Mouse (Mus musculus) adrenal gland, postnatal 14 days (tissue): Measurements from ENCODE around the gene Pp2d1. TPM values are rescaled to one million over a fixed set of nuclear protein-coding genes. Genes with fewer than 3 reads are reported as not detected.

ENCODE experiments used
- DNase-seq: peaks from one replicate; pipeline ENCODE4 v3.0.0; 2021; ENCODE audit warnings: mixed read lengths
- total RNA-seq: library from RNA; stranded (reverse); gene quantifications from 2 replicates; pipeline ENCODE4 v1.2.3, GENCODE M21; 2021

Gene Pp2d1
- total RNA-seq, 1 experiment from 2014 or later = not detected

- DNase-seq = peak; percentile 77
These were observed 27.1 kb upstream of the Pp2d1 start, which contains the start of gene Kat2b for GRCm38 (mm10) chr17:53566161-53566918. Gene Kat2b (plus strand): TSS chr17:53566861.

DNA sequence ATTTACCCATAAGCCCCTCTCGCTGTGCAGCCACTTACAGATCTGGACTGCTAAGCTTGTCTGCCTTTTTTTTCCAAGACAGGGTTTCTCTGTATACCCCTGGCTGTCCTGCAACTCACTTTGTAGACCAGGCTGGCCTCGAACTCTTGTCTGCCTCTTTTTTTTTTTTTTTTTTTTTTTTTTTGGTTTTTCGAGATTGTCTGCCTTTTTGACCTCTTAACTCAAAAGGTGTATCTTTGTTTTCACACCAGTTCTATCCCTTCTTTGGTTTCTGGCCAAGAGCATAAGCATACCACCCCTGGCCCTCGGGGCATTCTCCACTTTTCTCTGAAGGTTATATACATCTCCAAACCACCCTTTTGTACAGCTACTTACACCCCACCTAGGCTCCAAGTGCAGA lies 25.6 kb upstream of the Pp2d1 start:
- no peak for DNase-seq

GRCm38 (mm10) chr17:53561458-53562029 lies 22.3 kb upstream of the Pp2d1 start:
- DNase-seq = no peak

DNA sequence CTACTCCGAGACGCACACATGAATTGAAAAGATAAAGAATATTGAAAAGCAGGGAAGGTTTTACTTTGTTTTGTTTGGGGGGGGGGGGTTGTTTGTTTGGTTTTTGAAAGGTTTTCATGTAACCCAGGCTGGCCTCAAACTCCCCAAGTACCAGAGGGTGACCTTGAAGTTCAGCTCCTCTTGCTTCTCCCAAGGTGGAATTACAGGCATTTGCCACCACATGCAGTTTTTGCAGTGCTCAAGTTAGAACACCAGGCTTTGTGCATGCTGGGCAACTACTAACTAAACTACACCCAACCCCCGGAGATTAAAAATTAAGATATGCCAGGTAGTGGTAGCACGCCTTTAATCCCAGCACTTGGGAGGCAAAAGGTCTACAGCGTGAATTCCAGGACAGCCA lies 20.4 kb upstream of the Pp2d1 start:
- DNase-seq = no peak

- no peak for DNase-seq
These were observed 18.2 kb upstream of the Pp2d1 start for GRCm38 (mm10) chr17:53557443-53557842.

GRCm38 (mm10) chr17:53554813-53555212 lies 15.6 kb upstream of the Pp2d1 start:
- DNase-seq = no peak

DNA sequence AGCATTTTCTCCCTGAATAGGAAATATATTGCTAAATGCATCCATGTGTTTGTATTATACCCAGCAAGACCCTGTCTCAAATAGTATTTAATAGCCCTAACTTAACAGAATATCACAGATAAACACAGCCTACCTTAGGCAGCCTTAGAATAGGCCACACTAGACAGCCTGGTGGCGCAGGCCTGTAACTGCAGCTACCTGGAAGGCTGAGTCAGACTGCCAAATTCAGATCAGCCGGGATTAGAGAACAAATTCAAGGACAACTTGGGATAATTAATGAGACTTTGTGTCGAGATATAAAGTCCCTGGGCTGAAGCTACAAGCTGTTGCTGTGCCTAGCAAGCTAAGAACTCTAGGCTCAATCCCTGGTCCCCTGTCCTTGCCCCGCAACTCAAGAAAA lies 14.8 kb upstream of the Pp2d1 start:
- peak; percentile 66 for DNase-seq

DNA sequence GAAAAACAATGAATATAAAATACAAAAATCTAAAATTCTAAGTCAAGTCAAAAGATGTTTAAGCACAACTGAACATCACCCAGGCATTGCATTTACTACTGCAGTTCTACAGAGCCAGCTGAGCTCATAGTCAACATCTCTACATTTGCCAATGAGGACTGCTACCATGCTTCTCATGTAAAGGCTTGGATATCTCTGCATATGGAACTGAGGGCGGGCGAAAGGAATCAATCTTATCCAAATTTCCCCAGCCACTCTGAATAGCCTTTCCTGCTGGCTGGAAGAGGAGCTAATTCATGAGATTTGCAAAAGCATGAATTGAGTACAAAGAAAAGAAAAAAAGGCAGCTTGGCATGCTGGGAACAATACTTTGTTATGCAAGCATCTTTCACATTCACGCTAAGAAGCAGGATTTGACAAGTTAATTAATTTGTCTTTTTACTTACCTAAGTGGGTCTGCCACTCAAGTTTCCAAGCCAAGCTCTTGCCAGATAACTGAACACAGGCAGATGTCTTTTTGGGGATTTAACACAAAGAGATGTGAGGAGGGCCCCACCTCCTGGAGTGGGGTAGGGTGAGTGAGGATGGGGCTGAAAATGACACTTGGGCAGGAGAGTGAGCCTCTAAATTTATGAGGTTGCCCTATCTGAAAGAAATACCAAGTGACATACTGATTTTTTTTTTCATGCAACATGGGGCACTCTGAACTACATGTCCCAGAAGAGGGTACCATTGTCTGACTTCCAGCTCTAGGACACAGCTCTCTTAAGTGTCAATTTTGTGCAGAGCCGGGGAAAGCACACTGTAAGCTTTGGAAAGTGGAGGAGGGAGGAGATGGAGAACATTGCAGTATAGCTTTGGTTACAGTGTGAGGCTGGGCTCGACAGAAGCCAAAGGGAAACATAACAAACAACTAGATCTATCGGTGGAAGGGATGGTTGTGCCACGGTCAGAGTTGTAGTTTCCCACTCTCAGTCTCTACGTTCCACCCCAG lies 12.4 kb upstream of the Pp2d1 start:
- no peak for DNase-seq

DNA sequence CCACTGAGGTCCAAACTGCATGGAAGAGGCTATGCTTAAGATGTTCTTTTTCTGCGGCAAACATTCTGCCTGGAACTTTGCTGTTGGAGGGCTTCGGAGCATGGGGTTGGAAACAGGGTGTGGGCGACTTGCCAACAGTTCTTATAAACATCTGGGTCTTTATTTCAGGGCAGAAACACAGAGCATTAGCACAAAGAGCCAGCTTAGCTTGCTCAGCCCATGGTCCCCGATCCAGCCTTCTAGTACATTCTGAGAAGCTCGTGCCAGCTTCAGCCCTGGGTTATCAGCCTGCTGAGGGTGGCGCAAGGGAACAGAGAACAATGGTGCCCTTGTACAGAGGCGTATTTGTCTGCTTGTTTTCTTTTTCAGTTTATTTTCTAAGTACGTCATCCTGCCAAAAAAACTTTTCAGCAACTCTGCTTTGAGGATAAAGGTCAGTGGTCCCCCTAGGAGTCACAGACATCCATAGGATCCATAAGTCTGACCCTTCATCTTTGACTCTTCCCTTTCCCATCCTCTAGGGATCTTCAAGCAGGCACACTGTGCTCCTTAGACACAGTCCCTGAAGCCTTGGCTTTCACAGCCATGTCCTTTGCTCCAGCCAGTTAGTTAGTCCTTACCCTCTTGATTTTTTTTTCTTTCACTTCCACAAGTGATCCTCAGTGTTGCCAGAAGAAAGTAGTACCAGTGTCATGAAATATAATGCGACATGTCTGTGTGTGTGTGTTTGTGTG lies 4.5 kb upstream of the Pp2d1 start:
- DNase-seq = peak; percentile 61

DNA sequence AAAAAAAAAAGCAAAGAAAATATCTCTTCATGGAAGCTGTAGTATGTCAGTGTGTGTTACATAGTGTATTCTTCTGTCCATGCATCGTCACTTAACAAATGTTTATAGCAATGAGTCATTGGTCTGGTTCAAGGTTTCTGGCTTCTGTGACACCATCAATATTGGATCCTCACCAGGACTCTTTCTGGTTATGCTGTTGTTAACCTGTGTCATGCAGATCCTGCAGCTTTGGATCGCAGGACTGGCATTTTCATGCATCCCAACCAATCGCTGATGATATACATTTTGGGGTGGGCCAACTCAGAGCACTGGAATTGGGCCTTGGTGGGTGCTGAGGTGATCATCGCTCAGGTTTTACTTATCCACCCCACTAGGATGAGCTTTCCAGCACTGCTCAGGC lies 3.3 kb upstream of the Pp2d1 start:
- DNase-seq = peak; percentile 10

DNA sequence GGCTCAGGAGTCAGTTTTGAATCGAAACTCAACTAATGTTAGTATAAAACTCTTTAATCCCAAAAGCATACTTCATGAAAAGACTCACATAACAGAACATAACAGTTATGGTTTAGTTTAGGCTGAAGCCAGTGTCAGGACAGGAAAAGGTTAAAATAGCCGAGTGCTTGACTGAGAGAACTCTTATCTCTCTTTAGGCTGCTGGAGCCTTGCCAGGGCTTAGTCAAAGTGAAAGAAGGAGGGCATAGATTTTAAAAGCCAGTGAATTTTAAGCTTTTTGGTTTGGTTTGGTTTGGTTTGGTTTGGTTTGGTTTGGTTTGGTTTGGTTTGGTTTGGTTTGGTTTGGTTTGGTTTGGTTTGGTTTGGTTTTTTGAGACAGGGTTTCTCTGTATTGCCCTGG lies 6.8 kb downstream of the Pp2d1 start:
- DNase-seq = peak; percentile 78

GRCm38 (mm10) chr17:53531160-53531559 lies 8.1 kb downstream of the Pp2d1 start:
- peak; percentile 37 for DNase-seq

- no peak for DNase-seq
These were observed 11.2 kb downstream of the Pp2d1 start for GRCm38 (mm10) chr17:53528034-53528433.

DNA sequence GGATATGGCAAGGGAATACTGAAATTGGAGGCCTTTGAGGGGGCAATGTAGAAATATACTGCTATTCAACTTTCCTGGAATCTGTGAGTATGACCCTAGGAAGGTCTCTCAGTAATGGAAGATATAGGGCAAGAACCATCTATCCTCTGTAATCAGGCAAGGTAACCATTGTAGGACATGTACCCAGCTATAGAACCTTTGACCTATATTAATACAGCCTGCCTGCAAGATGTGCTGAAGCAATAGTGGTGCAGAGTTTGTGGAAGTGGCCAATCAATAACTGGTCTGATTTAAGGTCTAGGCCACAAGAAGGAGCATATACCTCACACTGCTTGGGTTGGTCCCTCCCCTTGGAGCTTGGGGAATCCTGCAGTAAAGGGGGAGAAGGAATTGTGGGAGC lies 18.7 kb downstream of the Pp2d1 start:
- no peak for DNase-seq

DNA sequence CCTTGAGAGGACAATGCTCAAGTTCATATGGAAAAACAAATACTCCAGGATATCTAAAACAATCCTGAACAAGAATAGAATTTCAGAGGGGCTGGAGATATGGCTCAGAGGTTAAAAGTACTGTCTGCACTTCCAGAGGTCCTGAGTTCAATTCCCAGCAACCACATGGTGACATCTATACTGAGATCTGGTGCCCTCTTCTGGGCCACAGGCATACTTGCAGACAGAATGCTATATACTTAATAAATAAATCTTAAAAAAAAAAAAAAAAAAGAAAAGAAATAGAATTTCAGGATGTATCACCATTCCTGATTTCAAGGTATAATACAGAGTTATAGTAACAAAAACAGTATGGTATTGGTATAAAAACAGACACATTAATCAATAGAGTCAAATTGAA lies 19.9 kb downstream of the Pp2d1 start:
- DNase-seq = no peak

- peak; percentile 44 for DNase-seq
These were observed 26.8 kb downstream of the Pp2d1 start for GRCm38 (mm10) chr17:53512311-53512951.

DNA sequence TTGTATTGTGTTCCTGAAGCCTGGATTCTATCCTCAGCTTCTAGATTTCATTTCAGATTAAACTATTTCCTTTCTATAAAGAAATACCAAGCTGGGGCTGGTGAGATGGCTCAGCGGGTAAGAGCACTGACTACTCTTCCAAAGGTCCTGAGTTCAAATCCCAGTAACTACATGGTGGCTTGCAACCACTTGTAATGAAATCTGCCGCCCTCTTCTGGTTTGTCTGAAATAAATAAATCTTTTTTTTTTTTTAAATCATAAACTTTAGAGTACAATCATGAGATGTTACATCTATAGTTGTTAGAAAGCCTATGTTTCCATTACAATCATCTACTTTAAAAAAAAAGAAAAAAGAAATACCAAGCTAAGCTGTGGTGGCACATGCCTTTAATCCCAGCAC lies 36.3 kb downstream of the Pp2d1 start:
- no peak for DNase-seq

DNA sequence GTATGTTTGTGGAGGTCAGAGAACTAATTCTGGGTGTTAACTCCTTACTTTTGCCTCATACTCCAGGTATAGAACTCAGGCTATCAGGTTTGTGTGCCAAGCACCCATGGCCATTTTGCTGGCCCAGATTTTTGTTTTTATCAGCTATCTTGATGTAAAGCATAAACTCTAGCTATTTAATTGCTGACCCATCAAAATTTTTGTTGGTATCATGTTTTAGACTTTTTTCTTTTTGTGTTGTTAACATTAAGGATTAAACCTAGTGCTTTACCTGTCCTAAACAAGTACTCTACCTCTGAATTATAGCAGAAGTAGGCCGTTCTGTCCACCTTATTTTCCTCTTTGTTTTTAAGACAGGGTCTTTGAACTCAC lies 50.3 kb downstream of the Pp2d1 start:
- no peak for DNase-seq

DNA sequence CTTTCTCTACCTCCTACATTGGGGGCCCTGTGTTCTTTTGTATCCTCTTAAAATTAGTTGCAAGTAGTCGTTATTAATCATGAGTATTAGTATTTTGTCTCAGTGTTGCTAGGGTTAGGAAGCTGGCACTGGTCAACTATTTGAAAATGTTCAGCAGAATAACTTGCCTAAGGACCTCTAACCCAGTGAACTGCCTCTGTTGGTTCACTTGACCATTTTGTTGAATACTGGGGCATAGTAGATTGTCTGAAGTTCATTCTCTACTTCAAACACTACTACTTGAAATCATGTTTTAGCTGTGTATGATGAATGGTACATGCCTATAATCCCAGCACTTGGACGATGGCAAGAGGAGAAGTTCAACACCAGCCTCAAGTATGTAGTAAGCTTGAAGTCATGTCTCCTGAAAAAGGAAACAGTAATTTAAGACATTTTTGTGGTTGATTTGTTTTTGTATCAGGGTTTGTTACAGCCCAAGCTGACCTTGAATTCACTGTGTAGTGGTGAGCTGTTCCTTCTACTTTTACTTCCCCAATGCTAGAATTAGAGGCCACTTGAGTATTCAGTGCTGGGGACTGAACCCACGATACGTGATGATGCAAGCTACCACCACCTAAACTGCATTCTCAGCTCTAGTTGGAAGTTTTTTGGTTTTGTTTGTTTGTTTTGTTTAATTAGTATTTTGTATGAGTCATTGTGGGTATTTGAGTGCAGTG lies 50.8 kb downstream of the Pp2d1 start:
- no peak for DNase-seq

DNA sequence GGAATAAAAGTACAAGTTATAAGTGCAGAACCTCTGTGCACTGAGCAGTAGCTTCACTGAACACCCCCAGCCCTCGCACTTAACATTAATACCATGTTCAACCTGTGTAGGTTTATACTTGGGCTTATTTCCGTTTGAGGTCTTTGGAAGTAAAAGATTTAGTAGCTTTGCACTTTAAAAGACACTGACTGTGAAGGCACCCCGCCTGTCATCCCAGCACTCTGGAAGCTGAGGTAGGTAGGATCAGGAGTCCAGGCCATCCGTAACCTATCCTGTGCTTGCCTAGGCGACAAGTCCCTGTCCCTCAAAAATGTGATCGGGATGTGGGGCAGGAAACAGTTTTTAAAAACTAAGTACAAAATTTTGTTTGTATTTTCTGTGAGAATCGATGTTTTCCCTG lies 58.8 kb downstream of the Pp2d1 start:
- DNase-seq = no peak

DNA sequence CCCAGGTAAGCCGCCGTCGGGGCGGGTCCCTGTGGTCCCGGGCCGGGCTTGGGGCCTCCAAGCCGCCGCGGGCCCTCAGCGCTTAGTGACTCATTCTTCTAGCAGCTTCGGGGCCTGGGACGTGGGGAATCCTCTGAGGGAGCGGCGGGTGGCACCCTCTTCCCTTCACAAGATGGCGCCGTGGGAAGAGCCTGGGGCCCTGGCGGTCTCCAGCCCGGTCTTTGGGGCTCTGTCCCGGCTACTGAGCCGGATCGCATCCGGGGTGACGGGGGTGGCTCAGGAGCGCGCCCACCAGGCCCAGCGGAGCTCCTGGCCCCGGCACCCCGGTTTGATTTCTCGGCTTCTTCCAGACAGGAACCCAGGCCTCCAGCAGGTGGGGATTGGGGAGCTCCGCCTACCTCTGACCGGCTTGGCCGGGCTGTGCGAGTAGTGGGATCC lies 59.6 kb downstream of the Pp2d1 start:
- DNase-seq = peak; percentile 81
